Mouse (Mus musculus) G1E (cell line): ENCODE data around the gene Fam185a. TPM values are rescaled to one million over a fixed set of nuclear protein-coding genes. Genes with fewer than 3 reads are reported as not detected.

Experiments
- ATAC-seq: 2 replicates; pipeline ENCODE4 v1.8.0; 2016; ENCODE audit warnings: mild to moderate bottlenecking; ENCODE audit not compliant: insufficient number of reproducible peaks, poor library complexity, low FRiP score, severe bottlenecking; ENCODE audit errors: extremely low read depth
- DNase-seq: peaks from one replicate; pipeline ENCODE4 v3.0.0; 2012; ENCODE audit warnings: low spot score
- H3K27me3 ChIP-seq: 2 replicates; pipeline ENCODE4 v1.6.1; 2012; ENCODE audit warnings: mild to moderate bottlenecking, low read length, inconsistent platforms; ENCODE audit not compliant: insufficient read depth
- H3K36me3 ChIP-seq: replicated peaks from 2 replicates; pipeline ENCODE3; 2012; ENCODE audit warnings: mild to moderate bottlenecking, inconsistent platforms
- H3K4me1 ChIP-seq: 2 replicates; pipeline ENCODE4 v1.6.1; 2012; ENCODE audit warnings: low read depth, low read length, inconsistent platforms, mixed read lengths; ENCODE audit not compliant: insufficient read depth
- H3K4me3 ChIP-seq: 2 replicates; pipeline ENCODE4 v1.5.1; 2012; ENCODE audit warnings: low read depth, mild to moderate bottlenecking, inconsistent platforms, low read length, moderate library complexity, mixed read lengths
- H3K9me3 ChIP-seq: replicated peaks from 2 replicates; pipeline ENCODE4 v1.6.1; 2012; ENCODE audit warnings: inconsistent platforms
- CTCF ChIP-seq: IDR thresholded peaks from 2 replicates; pipeline ENCODE4 v1.5.1; 2012; ENCODE audit warnings: low read depth, low read length, inconsistent platforms, mixed read lengths
- GATA1 ChIP-seq: IDR thresholded peaks from 2 replicates; pipeline ENCODE4 v1.6.1; 2012; ENCODE audit warnings: borderline replicate concordance, low read length, inconsistent platforms, mixed read lengths
- GATA2 ChIP-seq: IDR thresholded peaks from 2 replicates; pipeline ENCODE4 v1.6.1; 2012; ENCODE audit warnings: low read depth, low read length, inconsistent platforms, borderline replicate concordance
- POLR2AphosphoS5 ChIP-seq: IDR thresholded peaks from 2 replicates; pipeline ENCODE4 v1.6.1; 2012; ENCODE audit warnings: low read depth, low read length, inconsistent platforms; ENCODE audit not compliant: insufficient replicate concordance
- TAL1 ChIP-seq: conservative IDR thresholded peaks from 2 replicates; pipeline ENCODE4 v1.6.1; 2012; ENCODE audit warnings: low read depth, low read length, inconsistent platforms, mixed read lengths
- polyA plus RNA-seq: library from polyadenylated mRNA; stranded (reverse); fragments of >175 nt; gene quantifications from 2 replicates; pipeline ENCODE4 v1.2.3, GENCODE M21; 2012
- total RNA-seq, 2 experiments: library from RNA; stranded (forward) in 1 of 2; stranded (reverse) in 1 of 2; fragments of 200-1000 nt in 1 of 2; fragments of >200 nt in 1 of 2; fragmentation: Nextera tagmentation in 1 of 2; gene quantifications; 2 replicates each; pipeline ENCODE4 v1.2.3; 2014 to 2017

Fam185a gene
- total and polyA plus RNA-seq, 3 experiments: 2.3 to 11.1 (median 9.5) TPM

GRCm38 (mm10) chr5:21496321-21496720, 71.6 kb downstream of the Fam185a start:
- Histone ChIP-seq H3K4me3 (no peak overlapping the region), H3K27me3 (peaks cover 16% of the 10 kb centered on the region), H3K9me3 (no peaks in the 10 kb centered on the region), H3K4me1 (no peaks in the 10 kb centered on the region; the same call in 1 of the 2 replicates), H3K36me3 (no peaks in the 10 kb centered on the region)
- no peak for ATAC-seq
- DNase-seq: no peak
- no peak for TF ChIP-seq POLR2AphosphoS5

GRCm38 (mm10) chr5:21496881-21497280, 72.1 kb downstream of the Fam185a start:
- Histone ChIP-seq H3K36me3 (no peaks in the 10 kb centered on the region), H3K9me3 (no peaks in the 10 kb centered on the region), H3K4me3 (no peak overlapping the region), H3K27me3 (peaks cover 18% of the 10 kb centered on the region), H3K4me1 (no peaks in the 10 kb centered on the region; the same call in 1 of the 2 replicates)
- TF ChIP-seq GATA1 (no peak), GATA2 (no peak), POLR2AphosphoS5 (no peak), TAL1 (no peak), CTCF (no peak)
- DNase-seq (no peak), ATAC-seq (no peak)

- Histone ChIP-seq H3K4me1 (no peaks in the 10 kb centered on the region; the same call in 1 of the 2 replicates), H3K27me3 (peaks cover 18% of the 10 kb centered on the region), H3K9me3 (no peaks in the 10 kb centered on the region), H3K36me3 (no peaks in the 10 kb centered on the region), H3K4me3 (no peak overlapping the region)
- TF ChIP-seq TAL1 (no peak), POLR2AphosphoS5 (no peak), CTCF (no peak), GATA1 (no peak), GATA2 (no peak)
- ATAC-seq (no peak), DNase-seq (no peak)
Measured at GRCm38 (mm10) chr5:21498490-21498889, 73.7 kb downstream of the Fam185a start.

GRCm38 (mm10) chr5:21498925-21499324, 74.2 kb downstream of the Fam185a start:
- no peaks in the 10 kb centered on the region for H3K9me3 ChIP-seq
- ATAC-seq (no peak), DNase-seq (no peak)
- no peaks in the 10 kb centered on the region for H3K36me3 ChIP-seq
- no peaks in the 10 kb centered on the region; the same call in 1 of the 2 replicates for H3K4me1 ChIP-seq
- peaks cover 15% of the 10 kb centered on the region for H3K27me3 ChIP-seq
- H3K4me3 ChIP-seq: no peak overlapping the region
- no peak for TF ChIP-seq GATA1
- TF ChIP-seq POLR2AphosphoS5: no peak
- no peak for TF ChIP-seq TAL1
- TF ChIP-seq CTCF: no peak
- no peak for TF ChIP-seq GATA2

- Histone ChIP-seq H3K9me3 (no peaks in the 10 kb centered on the region), H3K27me3 (peaks cover 13% of the 10 kb centered on the region), H3K36me3 (no peaks in the 10 kb centered on the region), H3K4me3 (no peak overlapping the region), H3K4me1 (no peaks in the 10 kb centered on the region)
- ATAC-seq (no peak), DNase-seq (no peak)
- TF ChIP-seq TAL1: no peak
- TF ChIP-seq CTCF: no peak
- no peak for TF ChIP-seq GATA1
- TF ChIP-seq GATA2: no peak
- TF ChIP-seq POLR2AphosphoS5: no peak
Measured at GRCm38 (mm10) chr5:21500133-21500532, 75.4 kb downstream of the Fam185a start.

GRCm38 (mm10) chr5:21500941-21501340, 76.2 kb downstream of the Fam185a start:
- H3K4me3 ChIP-seq: no peak overlapping the region

More at GRCm38 (mm10) chr5:21500941-21501340, 76.2 kb downstream of the Fam185a start:
- Histone ChIP-seq H3K9me3 (no peaks in the 10 kb centered on the region), H3K4me1 (no peaks in the 10 kb centered on the region), H3K36me3 (no peaks in the 10 kb centered on the region), H3K27me3 (peaks cover 13% of the 10 kb centered on the region)
- DNase-seq: no peak
- ATAC-seq: no peak
- no peak for TF ChIP-seq CTCF
- no peak for TF ChIP-seq GATA2
- TF ChIP-seq GATA1: no peak
- no peak for TF ChIP-seq TAL1
- TF ChIP-seq POLR2AphosphoS5: no peak
